Mouse (Mus musculus) ovary, adult 18-20 months (tissue): ENCODE results near the gene Drc3.
A peak's percentile ranks its signal among the peaks of the same experiment; 100 is the strongest.

Source experiments
- DNase-seq: peaks from one replicate; pipeline ENCODE4 v3.0.0; 2022; ENCODE audit warnings: low spot score, mixed read lengths

Gene Drc3

GRCm38 (mm10) chr11:60352559-60353411, at the start of gene Drc3, which contains the start of gene Tom1l2:
Drc3 (plus strand) TSS chr11:60353329.
Tom1l2 (minus strand) TSS chr11:60352905.
- peak; percentile 100 for DNase-seq

- no peak for DNase-seq
These were observed 49.6 kb upstream of the Drc3 start for GRCm38 (mm10) chr11:60303497-60303896.

DNA sequence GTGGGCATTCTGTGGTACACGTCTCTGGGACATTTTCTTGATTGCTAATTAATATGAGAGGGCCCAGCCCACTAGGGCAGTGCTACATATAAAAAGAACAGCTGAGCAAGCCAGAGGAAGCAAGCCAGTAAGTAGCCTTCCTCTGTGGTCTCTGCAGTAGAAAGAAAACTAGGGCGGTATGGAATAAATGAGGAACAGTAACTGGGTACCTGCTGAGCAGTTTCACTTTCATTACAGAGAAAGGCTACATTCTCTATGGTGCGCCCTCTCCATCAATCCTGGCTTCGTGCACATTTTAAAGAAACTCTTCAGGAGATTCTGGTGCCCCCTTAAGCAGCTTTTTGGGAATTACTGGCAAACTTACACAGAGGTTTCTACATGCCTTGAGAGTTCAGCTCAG, 47.5 kb upstream of the Drc3 start:
- no peak for DNase-seq

GRCm38 (mm10) chr11:60306834-60307233, 46.3 kb upstream of the Drc3 start:
- DNase-seq, result no peak

DNA sequence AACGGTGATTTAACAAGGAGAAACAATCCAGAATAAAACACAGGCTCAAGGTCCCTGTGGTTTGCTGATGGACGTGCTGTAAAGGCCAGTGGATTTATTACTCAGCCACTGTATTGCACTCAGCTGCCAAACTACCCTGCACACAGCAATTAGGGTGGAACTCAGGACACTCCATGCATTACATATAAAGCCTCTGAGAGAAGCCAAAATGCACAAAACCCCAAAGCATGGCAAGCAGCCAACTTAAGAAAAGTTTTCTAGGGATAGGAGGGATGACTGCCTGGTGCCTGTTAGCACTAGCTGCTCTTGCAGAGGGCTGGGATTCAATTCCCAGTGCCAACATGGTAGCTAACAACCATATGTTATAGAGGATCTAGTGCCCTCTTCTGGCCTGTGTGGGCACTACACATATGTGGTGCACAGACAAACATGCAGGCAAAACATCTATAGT, 45.7 kb upstream of the Drc3 start:
- no peak for DNase-seq

- no peak for DNase-seq
These were observed 45.1 kb upstream of the Drc3 start for GRCm38 (mm10) chr11:60308061-60308460.

GRCm38 (mm10) chr11:60308506-60309116, 44.5 kb upstream of the Drc3 start:
- no peak for DNase-seq

GRCm38 (mm10) chr11:60309875-60310274, 43.3 kb upstream of the Drc3 start:
- no peak for DNase-seq

GRCm38 (mm10) chr11:60311025-60311854, 41.9 kb upstream of the Drc3 start:
- peak; percentile 60 for DNase-seq

- DNase-seq, result no peak
These were observed 36.9 kb upstream of the Drc3 start for GRCm38 (mm10) chr11:60316250-60316649.

GRCm38 (mm10) chr11:60316883-60317282, 36.2 kb upstream of the Drc3 start:
- no peak for DNase-seq

GRCm38 (mm10) chr11:60317376-60318102, 35.6 kb upstream of the Drc3 start:
- no peak for DNase-seq

GRCm38 (mm10) chr11:60318716-60319115, 34.4 kb upstream of the Drc3 start:
- no peak for DNase-seq

DNA sequence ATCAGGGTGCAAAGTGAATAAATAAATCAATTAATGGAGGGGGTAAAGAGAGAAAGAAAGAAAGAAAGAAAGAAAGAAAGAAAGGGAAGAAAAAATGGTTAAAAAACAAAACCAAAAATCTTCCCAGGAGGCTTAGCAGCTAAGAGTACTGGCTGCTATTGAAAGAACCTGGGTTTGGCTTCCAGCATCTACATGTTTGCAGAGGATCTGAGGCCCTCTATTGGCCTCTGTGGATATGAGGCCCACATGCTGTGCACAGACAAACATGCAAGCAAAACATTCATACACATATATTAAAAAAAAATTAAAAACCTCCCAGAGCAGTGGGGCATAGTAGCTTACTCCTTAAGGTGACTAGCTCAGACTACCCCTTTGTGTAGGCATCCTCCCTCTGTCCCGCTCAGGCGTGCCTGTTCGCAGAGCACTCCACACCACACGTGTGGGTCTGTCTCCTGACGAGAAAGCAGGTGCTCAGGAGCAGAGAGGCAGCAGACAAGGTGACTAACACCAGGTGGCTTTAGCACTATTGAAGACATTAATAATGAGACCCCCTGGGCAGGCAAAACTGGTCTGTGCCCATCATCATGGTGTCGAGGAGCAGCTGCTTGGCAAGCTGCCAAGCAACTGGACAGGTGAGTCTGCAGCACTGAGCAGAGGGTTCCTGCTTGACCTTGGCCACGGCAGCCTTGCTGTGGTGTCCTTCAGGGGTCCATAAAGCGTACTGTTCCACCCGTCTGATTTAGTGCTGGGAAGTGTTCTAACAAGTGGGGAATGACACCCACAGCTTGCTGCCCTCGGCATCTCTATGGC, 33.7 kb upstream of the Drc3 start:
- no peak for DNase-seq

DNA sequence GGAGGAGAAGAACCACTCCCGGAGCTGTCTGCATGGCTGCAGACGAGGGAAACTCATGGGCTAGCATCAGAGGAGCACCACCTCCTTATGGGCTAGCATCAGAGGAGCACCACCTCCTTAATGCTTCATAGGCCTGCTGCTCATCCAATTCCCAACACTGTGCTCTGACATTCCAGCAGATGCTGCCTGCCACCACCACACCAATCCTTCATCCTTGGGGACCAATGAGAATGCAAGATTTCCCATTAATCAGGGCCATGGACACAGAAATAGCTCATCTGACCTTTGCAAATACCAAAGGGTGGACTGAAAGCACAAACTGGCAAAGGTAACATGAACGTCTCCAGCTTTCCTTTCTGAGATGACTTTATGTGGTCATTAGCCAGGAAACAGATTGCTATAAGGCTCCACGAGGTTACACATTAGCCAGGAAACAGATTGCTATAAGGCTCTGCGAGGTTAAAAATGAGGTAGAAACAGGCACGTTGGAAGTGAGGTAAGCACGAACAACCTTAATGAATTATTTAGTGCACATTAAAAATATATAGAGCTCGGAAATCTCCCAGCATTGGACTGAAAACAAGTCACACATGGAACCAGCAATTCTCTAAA, 32.6 kb upstream of the Drc3 start:
- no peak for DNase-seq

- no peak for DNase-seq
These were observed 31.7 kb upstream of the Drc3 start for GRCm38 (mm10) chr11:60321438-60321837.

- DNase-seq, result no peak
These were observed 29.4 kb upstream of the Drc3 start for GRCm38 (mm10) chr11:60323731-60324130.

DNA sequence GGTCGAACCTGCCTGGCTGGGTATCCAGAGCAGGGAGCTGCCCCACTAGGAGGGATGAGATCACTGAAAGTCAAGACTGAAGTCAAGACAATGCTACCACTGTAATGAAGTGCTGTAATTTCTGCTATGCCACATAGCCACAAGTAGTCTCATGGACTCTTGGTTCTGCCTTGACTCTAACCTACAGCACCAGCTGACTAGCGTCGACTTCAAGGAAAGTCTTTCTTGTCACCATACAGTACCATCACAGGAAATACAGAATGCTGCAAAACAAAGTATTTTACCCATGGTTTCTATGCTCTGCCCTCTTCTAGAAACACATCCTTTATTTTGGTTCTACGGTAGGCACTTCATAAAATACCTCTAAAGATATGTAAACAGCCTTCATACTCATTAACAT, 22.6 kb upstream of the Drc3 start:
- DNase-seq, result no peak

GRCm38 (mm10) chr11:60333461-60333860, 19.7 kb upstream of the Drc3 start:
- no peak for DNase-seq

DNA sequence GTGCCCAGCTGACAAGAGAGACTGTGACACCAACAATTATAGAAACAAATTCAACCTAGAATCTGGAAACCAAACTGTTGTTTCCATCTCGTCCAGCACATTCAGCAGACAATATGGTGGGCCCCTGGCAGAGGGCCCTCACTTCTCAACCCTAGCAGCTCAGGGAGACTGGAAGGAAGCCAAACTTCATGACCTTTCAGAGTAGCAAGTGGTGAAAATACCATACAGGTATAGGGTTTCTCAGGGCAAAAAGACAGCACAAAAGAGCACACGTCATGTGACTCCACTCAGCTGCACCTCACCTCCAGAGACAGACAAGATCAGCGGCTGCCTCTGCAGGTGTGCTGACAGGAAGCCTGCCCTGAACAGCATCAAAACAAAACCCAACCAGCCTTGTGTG, 19.0 kb upstream of the Drc3 start:
- no peak for DNase-seq

DNA sequence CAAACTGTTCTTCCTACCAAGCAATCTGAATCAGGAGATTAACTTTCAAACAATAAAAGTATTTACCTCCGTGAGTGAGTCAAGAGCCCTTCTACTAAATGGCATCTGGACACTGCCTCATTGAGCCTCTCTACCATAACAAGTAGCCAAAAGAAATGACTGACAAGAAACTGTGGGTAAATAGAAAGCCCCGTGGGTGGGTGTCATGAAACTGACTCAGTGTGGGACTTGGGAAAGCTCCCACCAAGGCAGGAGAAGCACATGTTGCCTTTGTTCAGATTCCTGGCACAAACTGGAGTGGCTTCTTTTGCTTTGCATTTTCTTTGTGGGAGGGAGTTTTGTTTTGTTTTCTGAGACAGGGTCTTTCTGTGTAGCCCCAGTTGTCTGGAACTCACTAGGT, 17.4 kb upstream of the Drc3 start:
- DNase-seq, result no peak
